Mouse (Mus musculus) mature B cell (primary cell): ENCODE measurements around the gene Ccm2.
"Not testable (repeated sequence)": the region's sequence is repeated elsewhere in the genome, so short reads cannot be mapped to it uniquely, and the experiment has no call there.

ENCODE experiments used
- in situ Hi-C: fragments of 300-500 bp; cut with MboI; formaldehyde crosslinking; loops from 2 replicates; pipeline ENCODE4 v1.14.3; 2019

The Ccm2 gene

DNA sequence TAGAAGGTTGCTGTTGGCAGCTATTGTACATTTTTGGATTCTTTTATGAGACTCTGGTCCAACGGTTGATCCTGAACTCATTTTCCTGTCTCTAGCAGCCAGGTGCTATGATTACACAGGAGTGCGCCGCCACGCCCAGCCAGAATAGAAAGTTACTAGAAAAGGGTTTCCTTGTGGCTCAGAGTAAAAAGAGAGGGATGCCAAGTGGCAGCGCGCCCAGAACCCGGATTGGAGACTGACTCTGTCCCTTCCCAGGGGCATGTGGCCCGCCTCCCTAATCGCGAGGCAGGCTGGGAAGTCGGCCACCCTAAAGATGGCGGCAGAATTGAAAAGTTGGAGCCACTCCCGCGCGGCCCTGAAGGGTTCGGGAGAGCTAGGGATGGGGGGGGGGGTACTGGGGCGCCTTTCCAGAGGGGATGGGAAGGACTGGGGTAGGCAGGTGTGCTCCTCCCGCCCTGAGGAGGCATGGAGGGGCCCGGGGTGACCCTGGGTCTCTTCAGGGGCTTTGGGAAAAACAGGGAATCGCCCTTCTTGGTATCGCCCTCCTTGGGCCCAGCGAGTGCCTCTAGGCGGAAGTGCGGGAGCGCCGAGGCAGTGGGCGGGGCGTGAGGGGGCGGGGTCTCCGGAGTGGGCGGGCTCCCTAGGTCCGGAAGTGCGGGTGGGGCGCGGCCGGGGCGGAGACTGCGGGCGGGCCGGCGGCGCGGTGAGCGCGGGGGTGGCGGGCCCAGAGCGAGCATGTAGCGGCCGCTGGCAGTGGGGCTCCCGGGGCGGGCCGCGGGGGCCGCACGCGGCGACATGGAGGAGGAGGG lies at the start of gene Ccm2:
Gene Ccm2 (plus strand): TSS at position 683 of the 809 bp plus-strand sequence.
- in situ Hi-C loops, result no loop called here

- in situ Hi-C loops, result no loop called here
These were observed 49.3 kb upstream of the Ccm2 start for GRCm38 (mm10) chr11:6497311-6497948.

GRCm38 (mm10) chr11:6502506-6502905 lies 44.2 kb upstream of the Ccm2 start:
- in situ Hi-C loops, result no loop called here

DNA sequence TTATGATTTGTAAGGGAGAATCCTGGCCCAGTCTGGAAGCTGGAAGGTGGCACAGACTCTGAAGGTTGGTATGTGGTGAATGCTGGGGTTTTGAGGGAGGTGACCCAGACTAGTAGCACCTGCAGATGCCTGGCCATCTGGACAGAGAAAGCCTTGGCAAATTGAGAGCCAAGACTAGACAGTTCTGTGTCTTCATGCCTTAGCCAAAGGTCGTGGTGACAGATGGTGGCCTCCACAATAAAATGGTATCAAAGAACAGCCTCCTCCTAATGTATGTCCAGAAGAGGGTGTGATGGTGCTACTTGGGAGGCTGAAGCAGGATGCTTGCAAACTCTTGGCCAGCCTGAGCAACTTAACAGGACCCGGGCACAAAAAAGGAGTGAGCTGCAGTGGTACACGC lies 42.5 kb upstream of the Ccm2 start:
- in situ Hi-C loops, result no loop called here

DNA sequence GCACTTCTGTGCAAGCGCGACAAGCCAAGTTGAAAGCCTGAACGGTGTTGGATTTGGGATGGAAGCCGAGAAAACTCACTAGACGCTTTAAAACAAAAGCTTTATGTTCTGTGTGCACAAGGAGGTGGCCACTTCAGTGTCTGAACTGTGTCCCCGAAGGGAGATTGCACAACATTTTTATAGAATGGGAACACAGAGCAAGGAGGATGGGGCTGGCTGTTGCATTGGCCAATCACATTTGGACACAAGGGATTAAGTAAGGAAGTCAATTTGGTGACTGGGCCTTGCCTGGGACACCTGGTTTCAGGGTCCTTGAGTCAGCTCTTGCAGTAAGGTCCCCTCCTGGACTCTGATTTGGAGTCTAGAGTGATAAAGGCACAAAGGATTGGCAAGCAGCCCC lies 42.0 kb upstream of the Ccm2 start:
- in situ Hi-C loops, result no loop called here

DNA sequence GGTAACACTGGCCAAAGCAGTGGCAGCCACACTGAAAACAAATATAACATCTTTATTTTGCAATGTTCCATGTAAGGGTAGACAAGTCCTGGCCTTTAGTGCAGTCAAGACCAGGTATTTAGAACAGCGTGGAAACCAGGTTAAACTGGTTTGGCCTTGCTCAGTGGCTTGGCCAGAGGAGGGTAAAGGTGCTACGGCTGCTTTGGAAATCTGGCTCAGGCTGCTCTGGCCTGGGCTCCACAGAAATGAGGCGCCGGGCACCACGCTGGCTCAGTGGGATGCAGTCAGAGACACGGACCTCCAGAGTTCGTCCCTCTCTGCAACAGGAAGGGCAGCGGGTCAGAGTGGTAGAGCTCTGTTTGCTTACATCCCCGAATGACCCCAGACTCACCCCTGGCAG lies 40.2 kb upstream of the Ccm2 start:
- in situ Hi-C loops, result no loop called here

- in situ Hi-C loops, result no loop called here
These were observed 38.3 kb upstream of the Ccm2 start for GRCm38 (mm10) chr11:6508269-6508876.

- in situ Hi-C loops, result no loop called here
These were observed 31.9 kb upstream of the Ccm2 start for GRCm38 (mm10) chr11:6514837-6515236.

GRCm38 (mm10) chr11:6519491-6520033 lies 27.1 kb upstream of the Ccm2 start:
- in situ Hi-C loops, result no loop called here

GRCm38 (mm10) chr11:6520507-6521173 lies 26.0 kb upstream of the Ccm2 start, which contains the start of gene Myo1g:
Gene Myo1g, minus strand, starts transcription at chr11:6520965.
- in situ Hi-C loops, result no loop called here

GRCm38 (mm10) chr11:6522782-6523525 lies 23.7 kb upstream of the Ccm2 start:
- in situ Hi-C loops, result no loop called here

- in situ Hi-C loops, result no loop called here
These were observed 23.0 kb upstream of the Ccm2 start for GRCm38 (mm10) chr11:6523662-6524088.

DNA sequence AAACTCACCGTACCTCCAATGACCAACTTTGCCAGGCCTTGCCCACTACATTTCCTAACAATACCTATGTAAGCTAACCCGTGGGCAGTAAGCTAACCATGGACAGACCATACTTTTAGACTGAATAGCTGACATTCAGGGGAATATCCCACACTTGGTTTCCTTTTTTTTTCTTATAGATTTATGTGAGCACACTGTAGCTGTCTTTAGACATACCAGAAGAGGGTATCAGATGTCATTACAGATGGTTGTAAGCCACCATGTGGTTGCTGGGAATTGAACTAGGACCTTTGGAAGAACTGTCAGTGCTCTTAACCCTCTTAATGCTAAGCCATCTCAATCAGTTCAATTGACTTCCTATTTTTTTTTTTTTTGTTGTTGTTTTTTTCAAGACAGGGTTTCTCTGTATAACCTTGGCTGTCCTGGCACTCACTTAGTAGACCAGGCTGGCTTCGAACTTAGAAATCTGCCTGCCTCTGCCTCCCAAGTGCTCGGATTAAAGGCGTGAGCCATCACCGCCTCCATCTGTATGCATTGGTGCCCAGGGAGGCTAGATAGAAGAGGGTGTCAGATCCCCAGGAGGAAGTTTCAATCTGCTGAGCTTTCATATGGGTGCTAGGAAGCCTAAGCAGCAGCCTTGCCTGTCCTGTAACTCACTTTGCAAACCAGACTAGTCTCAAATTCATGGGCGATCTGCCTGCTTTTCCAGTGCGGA lies 22.4 kb upstream of the Ccm2 start:
- in situ Hi-C loops, result no loop called here

DNA sequence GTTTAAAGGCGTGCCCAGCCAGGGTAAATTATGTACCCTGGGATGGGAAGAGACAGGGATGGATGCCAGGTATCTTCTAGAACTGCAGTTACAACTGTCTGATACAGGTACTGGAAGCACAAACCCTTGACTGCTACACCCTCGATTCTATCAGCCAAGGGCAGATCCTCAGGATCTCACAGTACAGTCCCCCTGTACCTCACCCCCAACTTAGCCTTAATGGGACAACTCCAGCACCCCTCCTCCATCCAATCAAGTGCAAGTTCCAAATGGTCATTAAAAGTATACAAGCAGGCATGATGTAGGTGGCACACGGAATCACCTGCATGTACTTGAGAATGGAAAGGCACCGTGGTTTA lies 21.8 kb upstream of the Ccm2 start:
- in situ Hi-C loops, result no loop called here

DNA sequence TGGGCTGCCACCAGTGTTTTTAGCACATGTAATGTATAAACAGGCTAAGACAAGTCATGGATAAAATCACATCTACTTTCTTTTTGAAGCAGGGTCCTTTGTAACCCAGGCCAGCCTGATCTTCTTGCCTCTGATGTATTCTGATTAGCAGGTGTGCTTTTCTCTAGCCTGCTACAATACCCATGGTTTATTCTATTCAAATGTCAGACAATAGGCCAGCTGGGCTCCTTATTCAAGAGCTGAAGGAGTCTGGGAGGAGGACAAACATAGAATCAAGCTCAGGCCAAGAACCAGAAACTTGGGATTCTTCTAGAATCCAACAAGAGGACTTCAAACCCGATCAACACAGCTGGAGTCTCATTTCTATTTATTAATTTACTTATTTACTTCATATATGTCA lies 21.4 kb upstream of the Ccm2 start:
- in situ Hi-C loops, result no loop called here

DNA sequence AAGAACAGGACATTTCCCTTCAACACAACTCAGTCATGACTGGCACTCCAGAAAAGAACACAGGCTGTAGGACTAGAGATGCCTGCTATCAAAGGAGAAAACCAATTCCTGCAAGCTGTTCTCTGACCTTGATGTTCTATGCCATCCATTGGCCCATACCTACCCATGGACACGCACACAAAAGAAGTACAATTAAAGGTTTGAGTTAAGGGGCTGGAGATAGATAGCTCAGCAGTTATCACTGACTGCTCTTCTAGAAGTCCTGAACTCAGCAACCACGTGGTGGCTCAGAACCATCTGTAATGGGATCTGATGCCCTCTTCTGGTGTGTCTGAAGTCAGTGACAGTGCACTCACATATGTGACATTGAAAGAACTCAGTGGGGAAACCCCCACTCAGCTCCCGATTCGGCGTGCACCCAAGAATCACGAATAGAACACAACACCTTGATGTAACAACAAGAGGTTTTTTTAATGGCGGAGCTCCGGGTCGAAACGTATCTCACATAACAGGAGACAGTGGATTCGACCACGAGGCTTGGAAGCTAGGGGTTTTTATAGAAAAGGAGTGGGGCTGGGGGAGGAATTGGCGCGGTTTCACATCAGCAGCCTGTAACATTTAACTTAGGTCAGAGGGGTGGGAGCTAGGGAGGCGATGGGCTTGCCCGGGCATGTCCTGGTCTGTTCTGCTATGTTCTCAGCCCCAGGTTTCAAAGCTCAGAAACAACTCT lies 20.0 kb upstream of the Ccm2 start:
- in situ Hi-C loops, result not testable (repeated sequence)

DNA sequence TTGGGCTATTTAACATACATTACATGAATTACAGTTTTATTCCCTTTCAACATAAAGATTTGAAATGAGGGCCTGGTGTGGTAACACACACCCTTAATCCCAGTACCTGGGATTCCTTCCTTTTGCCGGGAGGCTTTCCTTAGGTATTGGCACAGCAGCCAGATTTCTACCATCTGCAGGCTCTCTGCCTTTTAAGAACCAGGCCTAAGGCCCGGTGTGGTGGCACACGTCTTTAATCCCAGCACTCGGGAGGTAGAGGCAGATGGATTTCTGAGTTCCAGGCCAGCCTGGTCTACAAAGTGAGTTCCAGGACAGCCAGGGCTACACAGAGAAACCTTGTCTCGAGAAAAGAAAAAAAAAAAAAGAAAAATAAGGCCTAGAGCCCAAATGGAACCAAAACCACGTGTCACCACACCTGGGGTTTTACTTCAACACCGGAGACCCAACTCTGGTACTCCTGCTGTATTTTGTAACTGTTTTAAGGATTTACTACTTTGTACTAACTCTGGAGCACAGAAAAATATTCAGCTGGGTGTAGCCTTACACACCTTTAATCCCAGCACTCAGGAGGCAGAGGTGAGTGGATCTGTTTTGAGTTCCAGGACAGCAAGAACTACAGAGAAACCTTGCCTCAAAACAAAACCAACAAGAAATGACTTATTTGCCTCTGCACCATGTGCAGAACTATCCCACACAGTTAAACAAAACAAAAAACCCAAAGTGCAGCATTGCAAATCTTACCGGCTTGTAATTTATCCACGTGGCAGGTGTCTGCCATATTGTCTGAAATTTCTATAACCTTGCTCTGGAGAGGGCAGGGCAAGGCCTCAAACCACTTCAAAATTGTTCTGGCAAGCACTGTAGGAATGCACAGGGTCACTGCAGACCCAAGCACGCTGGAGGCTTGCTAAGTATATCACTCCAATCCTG lies 19.2 kb upstream of the Ccm2 start:
- in situ Hi-C loops, result no loop called here

GRCm38 (mm10) chr11:6528186-6529006 lies 18.3 kb upstream of the Ccm2 start:
- in situ Hi-C loops, result no loop called here
